Mouse (Mus musculus): ENCODE measurements around the gene Inpp4b. TPM values are rescaled to one million over a fixed set of nuclear protein-coding genes. Genes with fewer than 3 reads are reported as not detected.

Inpp4b gene
- 9.8 and 11.5 TPM in 2 replicates for polyA plus RNA-seq (2015; fragmentation: Nextera tagmentation; extraction: Ambion mirVana)

DNA sequence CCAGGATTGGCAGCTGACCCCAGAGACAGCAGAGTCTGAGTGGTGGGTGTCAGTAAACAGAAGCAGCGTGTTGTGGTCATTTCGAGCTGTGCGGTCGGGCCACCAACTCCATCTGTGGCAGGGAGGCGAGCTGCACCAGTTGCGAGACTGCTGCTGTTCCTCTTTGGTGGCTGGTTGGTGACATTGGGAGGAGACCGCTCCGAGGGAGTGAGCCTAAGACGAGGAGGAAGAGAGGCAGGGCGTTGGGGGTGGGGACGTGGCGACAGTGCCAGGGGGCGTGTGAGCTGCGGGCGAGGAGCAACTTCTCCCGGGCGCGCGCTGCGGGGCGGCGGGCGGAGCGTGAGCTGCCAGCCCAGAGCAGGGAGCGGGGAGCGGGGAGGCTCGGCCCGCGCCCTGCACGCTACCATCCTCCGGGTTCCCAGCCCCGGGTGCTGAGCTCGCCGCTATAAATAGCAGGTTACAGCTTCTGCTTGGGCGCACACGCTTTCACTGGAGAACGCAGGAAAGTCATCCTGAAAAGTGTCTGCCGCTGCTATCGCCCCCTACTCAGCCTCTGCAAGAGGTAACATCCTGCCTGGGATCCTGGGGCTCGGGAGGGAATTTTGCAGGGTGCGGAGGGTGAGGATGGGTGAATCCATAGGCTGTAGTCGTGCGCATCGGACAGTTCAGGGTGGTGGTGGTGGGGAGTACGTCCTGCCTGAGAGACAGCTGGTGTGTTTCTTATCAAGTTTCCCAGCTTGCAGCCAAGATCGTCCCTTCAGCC is at the start of gene Inpp4b:
Gene Inpp4b, plus strand, starts transcription at position 321 of the 763 bp plus-strand sequence.
- H3K4me1 ChIP-seq = peaks cover 15% of the 10 kb centered on the region
- under 1% methylated on average over 46 of the region's 46 CpGs for WGBS
- peak within 1 kb of the TSS; percentile 72 for H3K4me3 ChIP-seq (replicated peaks)
- ATAC-seq (replicated peaks; ENCODE audit: low FRiP score) = peak; percentile 88
- peak within 1 kb of the TSS; percentile 96 for H3K4me2 ChIP-seq
- peak within 1 kb of the TSS; percentile 59 for H3K9ac ChIP-seq
- peak within 1 kb of the TSS; percentile 37; the same call in 1 of the 2 replicates for H3K27ac ChIP-seq
- H3K9me3 ChIP-seq (replicated peaks) = no peaks in the 10 kb centered on the region
- H3K27me3 ChIP-seq = no peaks in the 10 kb centered on the region
- H3K36me3 ChIP-seq = no peaks in the 10 kb centered on the region

DNA sequence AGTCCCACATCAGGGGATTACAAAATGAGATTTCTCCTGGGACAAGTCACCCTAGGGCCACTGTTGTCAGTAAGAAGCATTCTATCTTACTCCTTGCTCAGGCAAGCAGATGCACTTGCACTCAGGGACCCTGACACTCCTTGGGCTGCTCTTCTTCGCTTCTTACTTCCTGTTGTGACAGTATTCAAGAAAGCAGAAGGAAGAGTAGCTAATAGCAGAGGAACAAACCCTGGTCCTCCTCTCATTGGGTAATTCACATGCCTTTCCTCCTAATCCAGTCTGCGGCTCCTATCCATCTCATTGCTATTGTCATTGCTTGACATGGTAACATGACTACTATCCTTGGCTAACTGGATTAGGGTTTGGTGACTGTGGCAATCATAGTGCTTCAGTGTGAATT is 7.1 kb upstream of the Inpp4b start:
- H3K27me3 ChIP-seq = no peaks in the 10 kb centered on the region
- H3K9me3 ChIP-seq (replicated peaks) = no peaks in the 10 kb centered on the region
- no peak overlapping the region for H3K4me3 ChIP-seq (replicated peaks)
- ATAC-seq (replicated peaks; ENCODE audit: low FRiP score) = no peak
- no peak overlapping the region for H3K9ac ChIP-seq
- no peak overlapping the region for H3K27ac ChIP-seq
- no peaks in the 10 kb centered on the region for H3K4me1 ChIP-seq
- no peaks in the 10 kb centered on the region for H3K36me3 ChIP-seq
- 88% methylated on average over 2 of the region's 2 CpGs for WGBS
- H3K4me2 ChIP-seq = no peak overlapping the region

DNA sequence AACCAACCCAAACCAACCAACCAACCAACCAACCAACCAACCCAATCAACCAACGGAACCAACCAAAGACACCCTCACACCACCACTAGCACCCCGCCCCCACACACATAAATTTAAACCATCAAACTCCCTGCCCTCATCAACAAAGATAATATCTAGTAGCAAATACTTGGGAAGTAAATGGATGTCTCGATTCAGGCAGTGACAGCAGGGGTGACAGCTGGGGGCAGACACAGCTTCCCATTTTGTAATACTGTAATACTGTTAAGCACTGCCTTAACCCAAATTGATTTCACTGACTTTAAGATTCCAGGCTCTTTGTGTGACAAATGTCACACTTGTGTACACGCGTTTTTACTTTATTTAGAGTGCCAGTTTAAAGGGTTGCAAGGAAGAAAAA is 1.2 kb upstream of the Inpp4b start:
- no peaks in the 10 kb centered on the region for H3K36me3 ChIP-seq
- H3K9me3 ChIP-seq (replicated peaks) = no peaks in the 10 kb centered on the region
- H3K4me3 ChIP-seq (replicated peaks) = peak overlapping the region; percentile 72
- no peaks in the 10 kb centered on the region for H3K27me3 ChIP-seq
- H3K4me1 ChIP-seq = peaks cover 15% of the 10 kb centered on the region
- ATAC-seq (replicated peaks; ENCODE audit: low FRiP score) = no peak
- H3K27ac ChIP-seq = no peak overlapping the region
- WGBS = 44% methylated on average over 5 of the region's 5 CpGs
- H3K9ac ChIP-seq = no peak overlapping the region
- peak overlapping the region; percentile 96 for H3K4me2 ChIP-seq

DNA sequence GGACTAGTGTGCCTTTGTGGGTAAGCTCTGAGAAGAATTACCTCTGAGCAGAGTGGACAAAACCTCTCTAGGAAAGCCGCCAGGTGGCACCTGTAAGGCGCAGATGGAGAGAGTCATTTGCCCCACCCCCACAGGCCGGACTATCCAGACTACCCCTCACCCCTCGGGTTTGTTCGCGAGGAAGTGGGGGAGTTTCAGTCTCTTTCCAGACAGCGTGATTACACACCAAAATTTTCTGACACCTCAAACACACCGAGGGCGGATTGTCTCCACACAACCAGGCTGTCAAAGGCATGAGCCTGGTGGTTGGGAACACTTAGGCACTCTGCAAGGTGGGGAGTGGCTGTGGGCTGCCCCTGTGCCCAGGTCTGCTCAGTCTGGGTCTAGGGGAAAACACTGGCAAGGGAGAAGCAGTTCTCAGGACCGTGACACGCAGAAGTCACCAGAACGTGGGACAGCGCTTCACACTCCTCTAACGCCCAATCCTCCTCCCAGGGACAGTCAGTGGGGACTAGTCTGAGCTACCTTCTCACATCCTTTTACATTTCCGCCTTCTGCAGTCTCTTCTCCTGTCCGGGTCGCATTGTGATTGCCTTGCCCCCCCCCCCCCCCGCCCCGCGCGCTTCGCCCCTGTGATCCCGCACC is 643 bp upstream of the Inpp4b start:
- peak overlapping the region; percentile 72 for H3K4me3 ChIP-seq (replicated peaks)
- no peaks in the 10 kb centered on the region for H3K9me3 ChIP-seq (replicated peaks)
- H3K4me2 ChIP-seq = peak overlapping the region; percentile 96
- H3K27me3 ChIP-seq = no peaks in the 10 kb centered on the region
- peak overlapping the region; percentile 59 for H3K9ac ChIP-seq
- H3K36me3 ChIP-seq = no peaks in the 10 kb centered on the region
- peaks cover 15% of the 10 kb centered on the region for H3K4me1 ChIP-seq
- ATAC-seq (replicated peaks; ENCODE audit: low FRiP score) = peak; percentile 88
- under 1% methylated on average over 19 of the region's 23 CpGs for WGBS
- peak overlapping the region; percentile 37; the same call in 1 of the 2 replicates for H3K27ac ChIP-seq

DNA sequence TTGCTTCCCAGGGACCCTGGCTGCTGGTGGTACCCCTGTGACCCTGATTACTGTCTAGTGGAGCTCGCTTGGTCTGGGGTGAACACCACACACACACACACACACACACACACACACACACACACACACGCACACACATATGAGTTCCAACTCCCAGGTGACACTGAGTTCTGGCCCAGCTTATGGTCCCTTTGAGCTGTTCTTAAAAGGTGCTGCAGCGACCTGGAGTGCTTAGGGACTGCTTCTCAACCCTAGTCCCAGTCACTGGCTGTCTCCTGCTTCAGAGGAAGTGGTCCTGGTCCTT is 595 bp downstream of the Inpp4b start:
- Histone ChIP-seq H3K9ac (peak overlapping the region; percentile 59), H3K4me2 (peak overlapping the region; percentile 96), H3K27ac (0 out of 2 replicates have a peak overlapping the region, but pooled peaks have one; percentile 37), H3K4me3 (replicated peaks) (peak overlapping the region; percentile 72), H3K27me3 (no peaks in the 10 kb centered on the region), H3K4me1 (peaks cover 15% of the 10 kb centered on the region), H3K9me3 (replicated peaks) (no peaks in the 10 kb centered on the region), H3K36me3 (no peaks in the 10 kb centered on the region)
- WGBS = 20% methylated on average over 3 of the region's 3 CpGs
- 0 out of 2 replicates have a peak, but pooled peaks have one; percentile 2 for ATAC-seq (replicated peaks; ENCODE audit: low FRiP score)

DNA sequence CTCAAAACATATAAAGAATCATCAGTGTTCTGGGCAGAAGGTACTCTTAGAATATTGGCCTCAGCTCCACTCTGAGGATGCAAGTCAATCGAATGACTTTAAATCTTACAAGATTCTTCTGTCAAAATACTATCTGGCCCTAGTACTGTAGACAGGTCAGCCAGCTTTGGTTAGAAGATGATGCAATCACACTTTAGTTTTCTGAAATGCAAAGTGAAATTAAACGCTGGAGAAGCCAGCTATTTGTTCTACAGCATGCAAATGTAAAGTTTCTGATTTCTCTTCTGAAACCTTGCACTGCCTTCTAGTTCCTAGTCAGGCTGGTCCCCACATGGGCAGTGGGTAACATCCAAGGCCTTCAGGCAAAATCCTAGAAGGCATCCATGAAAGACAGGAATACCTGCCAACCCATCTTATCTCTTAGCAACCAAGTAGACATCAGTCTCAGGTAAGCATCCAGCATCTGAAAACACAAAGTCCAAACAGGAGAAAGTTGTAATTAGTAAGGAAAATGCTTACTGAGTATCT is 2.9 kb downstream of the Inpp4b start:
- 84% methylated on average over 2 of the region's 2 CpGs for WGBS
- Histone ChIP-seq H3K36me3 (no peaks in the 10 kb centered on the region), H3K9ac (no peak overlapping the region), H3K4me2 (no peak overlapping the region), H3K4me3 (replicated peaks) (no peak overlapping the region), H3K27ac (no peak overlapping the region), H3K9me3 (replicated peaks) (no peaks in the 10 kb centered on the region), H3K4me1 (peaks cover 15% of the 10 kb centered on the region), H3K27me3 (no peaks in the 10 kb centered on the region)
- ATAC-seq (replicated peaks; ENCODE audit: low FRiP score) = no peak

DNA sequence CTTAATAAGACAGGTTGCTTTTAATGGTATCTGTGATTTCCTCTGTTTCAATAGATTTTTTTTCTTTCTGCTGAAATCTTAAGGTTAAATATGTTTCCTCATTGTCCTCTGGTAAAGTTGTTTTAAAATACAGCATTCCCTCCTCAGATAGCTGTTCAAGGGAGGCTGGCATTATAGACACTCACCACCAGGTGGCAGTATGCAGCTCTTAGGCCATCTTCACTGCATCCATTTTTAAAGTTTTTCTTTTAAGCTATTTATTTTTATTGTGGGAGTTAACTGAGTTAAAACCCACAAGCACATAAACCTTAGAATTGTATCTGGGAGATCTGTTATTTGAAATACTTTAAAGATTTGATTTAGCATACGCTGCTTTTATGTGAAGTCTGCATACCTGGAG is 7.1 kb downstream of the Inpp4b start:
- Histone ChIP-seq H3K9ac (no peak overlapping the region), H3K27me3 (no peaks in the 10 kb centered on the region), H3K4me2 (no peak overlapping the region), H3K36me3 (no peaks in the 10 kb centered on the region), H3K4me1 (no peaks in the 10 kb centered on the region), H3K4me3 (replicated peaks) (no peak overlapping the region), H3K9me3 (replicated peaks) (no peaks in the 10 kb centered on the region), H3K27ac (no peak overlapping the region)
- ATAC-seq (replicated peaks; ENCODE audit: low FRiP score) = no peak
- WGBS = 84% methylated on average over 1 of the region's 1 CpGs

DNA sequence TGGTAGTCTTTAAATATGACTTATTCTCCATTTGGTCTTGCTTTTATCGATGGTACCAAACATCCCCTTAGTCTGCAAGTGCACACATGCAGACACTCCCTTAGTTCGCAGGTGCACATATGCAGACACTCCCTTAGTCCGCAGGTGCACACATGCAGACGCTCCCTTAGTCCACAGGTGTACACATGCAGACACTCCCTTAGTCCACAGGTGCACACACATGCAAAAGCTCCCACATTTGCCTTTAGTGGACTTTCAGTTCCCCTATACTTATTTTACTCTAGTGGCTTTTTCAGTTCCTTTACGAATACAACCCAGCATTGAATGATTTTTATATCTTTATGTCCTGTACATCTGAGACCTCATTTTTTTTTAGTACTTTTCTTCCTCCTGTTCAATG is 11.1 kb downstream of the Inpp4b start:
- no peaks in the 10 kb centered on the region for H3K27me3 ChIP-seq
- no peaks in the 10 kb centered on the region for H3K36me3 ChIP-seq
- 94% methylated on average over 5 of the region's 5 CpGs for WGBS
- H3K4me3 ChIP-seq (replicated peaks) = no peak overlapping the region
- ATAC-seq (replicated peaks; ENCODE audit: low FRiP score) = no peak
- no peak overlapping the region for H3K4me2 ChIP-seq
- H3K9ac ChIP-seq = no peak overlapping the region
- no peak overlapping the region for H3K27ac ChIP-seq
- no peaks in the 10 kb centered on the region for H3K4me1 ChIP-seq
- no peaks in the 10 kb centered on the region for H3K9me3 ChIP-seq (replicated peaks)

DNA sequence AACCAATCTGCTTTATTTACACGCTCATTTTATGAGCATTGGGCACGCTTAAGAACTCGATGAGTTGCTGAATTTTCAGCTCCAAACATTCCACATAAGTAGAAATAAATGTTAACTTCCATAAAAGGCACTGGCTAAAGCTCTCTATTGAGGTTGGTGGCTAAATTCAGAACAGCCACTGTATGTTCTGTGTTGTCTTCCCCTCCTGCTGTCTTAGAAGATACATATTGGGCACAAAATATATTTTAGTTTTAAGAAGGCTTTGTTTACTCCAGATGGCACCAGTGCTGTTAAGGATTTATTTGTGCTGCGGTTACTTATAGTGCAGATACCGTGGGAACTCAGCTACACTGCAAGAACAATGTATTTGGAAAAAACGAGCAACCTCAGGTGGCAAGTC is 15.8 kb downstream of the Inpp4b start:
- 77% methylated on average over 6 of the region's 6 CpGs for WGBS

DNA sequence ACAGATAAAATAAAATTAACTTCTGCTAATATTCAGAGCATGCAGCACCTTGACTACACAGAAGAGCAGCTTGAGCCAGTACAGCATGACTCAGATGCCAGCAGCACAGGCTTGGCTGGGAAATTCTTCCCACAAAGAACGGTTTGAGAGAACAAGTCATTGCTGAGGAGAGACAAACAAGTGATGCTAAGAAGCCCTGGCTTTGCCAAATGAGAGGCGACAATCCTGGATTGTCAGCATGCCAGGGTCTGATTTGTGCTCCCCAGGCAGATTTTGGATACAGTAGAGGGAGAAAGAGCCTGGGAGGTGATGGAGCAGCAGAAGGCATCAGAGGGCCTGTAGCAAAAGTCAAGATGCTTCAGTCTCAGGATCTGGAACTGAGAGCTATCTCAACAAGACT is 18.2 kb downstream of the Inpp4b start:
- Histone ChIP-seq H3K27ac (no peak overlapping the region), H3K9me3 (replicated peaks) (no peaks in the 10 kb centered on the region), H3K4me2 (no peak overlapping the region), H3K9ac (no peak overlapping the region), H3K36me3 (no peaks in the 10 kb centered on the region), H3K4me1 (no peaks in the 10 kb centered on the region), H3K4me3 (replicated peaks) (no peak overlapping the region), H3K27me3 (no peaks in the 10 kb centered on the region)
- WGBS = 79% methylated on average over 2 of the region's 2 CpGs
- ATAC-seq (replicated peaks; ENCODE audit: low FRiP score) = no peak

More for the DNA sequence above, 15.8 kb downstream of the Inpp4b start:
- H3K9me3 ChIP-seq (replicated peaks) = no peaks in the 10 kb centered on the region
- no peak overlapping the region for H3K4me3 ChIP-seq (replicated peaks)
- H3K4me2 ChIP-seq = no peak overlapping the region
- ATAC-seq (replicated peaks; ENCODE audit: low FRiP score) = no peak
- no peak overlapping the region for H3K9ac ChIP-seq
- H3K27me3 ChIP-seq = no peaks in the 10 kb centered on the region
- no peaks in the 10 kb centered on the region for H3K36me3 ChIP-seq
- H3K4me1 ChIP-seq = no peaks in the 10 kb centered on the region
- H3K27ac ChIP-seq = no peak overlapping the region

DNA sequence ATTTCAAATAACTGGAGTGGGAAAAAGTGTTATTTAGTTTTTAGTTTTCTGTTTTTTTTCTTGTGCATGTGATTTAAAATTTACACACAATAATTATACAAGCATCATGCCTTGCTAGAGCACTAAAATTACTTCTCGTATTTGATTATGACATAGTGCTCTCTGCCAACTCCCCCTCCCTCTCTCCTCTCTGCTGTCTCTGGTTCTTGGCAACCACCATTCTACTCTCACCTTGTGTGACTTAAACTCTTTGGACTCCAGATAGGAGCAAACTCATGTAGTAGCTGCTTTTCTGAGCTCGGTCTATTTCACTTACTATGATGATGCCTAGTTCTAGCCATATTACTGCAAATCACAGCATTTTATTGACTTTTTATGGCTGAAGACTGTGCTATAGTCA is 18.8 kb downstream of the Inpp4b start:
- Histone ChIP-seq H3K27ac (no peak overlapping the region), H3K27me3 (no peaks in the 10 kb centered on the region)
- no peak for ATAC-seq (replicated peaks; ENCODE audit: low FRiP score)

DNA sequence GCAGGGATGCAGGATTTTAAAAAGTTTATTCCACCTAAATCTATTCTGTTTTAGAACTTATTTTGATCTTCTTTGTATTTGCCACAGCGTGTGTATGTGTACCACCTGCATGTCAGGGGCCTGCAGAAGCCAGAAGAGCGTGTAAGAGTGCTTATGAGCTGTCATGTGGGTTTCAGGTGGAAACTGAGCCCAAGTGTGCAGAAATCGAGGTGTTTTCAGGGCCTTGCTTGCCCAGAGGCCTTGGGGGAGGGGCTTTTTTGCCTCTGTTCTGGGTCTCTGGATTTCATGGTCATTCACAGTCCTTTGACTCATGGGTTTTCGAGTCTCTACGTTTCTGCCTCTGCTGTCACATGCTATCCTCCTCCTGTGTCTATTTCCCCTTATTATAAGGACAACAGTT is 28.3 kb downstream of the Inpp4b start:
- Histone ChIP-seq H3K4me3 (replicated peaks) (no peak overlapping the region), H3K4me2 (no peak overlapping the region), H3K36me3 (no peaks in the 10 kb centered on the region), H3K9me3 (replicated peaks) (no peaks in the 10 kb centered on the region), H3K27me3 (no peaks in the 10 kb centered on the region), H3K27ac (no peak overlapping the region), H3K4me1 (no peaks in the 10 kb centered on the region), H3K9ac (no peak overlapping the region)
- 64% methylated on average over 5 of the region's 5 CpGs for WGBS
- no peak for ATAC-seq (replicated peaks; ENCODE audit: low FRiP score)

More for the DNA sequence above, 18.8 kb downstream of the Inpp4b start:
- Histone ChIP-seq H3K9me3 (replicated peaks) (no peaks in the 10 kb centered on the region), H3K4me1 (no peaks in the 10 kb centered on the region), H3K9ac (no peak overlapping the region), H3K4me2 (no peak overlapping the region), H3K36me3 (no peaks in the 10 kb centered on the region), H3K4me3 (replicated peaks) (no peak overlapping the region)
- WGBS = 87% methylated on average over 2 of the region's 2 CpGs

Data from kidney, embryonic 15.5 days (tissue).